Mouse (Mus musculus) cerebellum, adult 2 months (tissue): ENCODE data around the gene Ksr1.

ENCODE experiments used
- CTCF ChIP-seq: fragments of 200-500 bp; IDR thresholded peaks from 2 replicates; pipeline ENCODE4 v1.5.1; 2011; ENCODE audit warnings: low read depth, mild to moderate bottlenecking, control low read depth, low read length, moderate library complexity, borderline replicate concordance; ENCODE audit not compliant: insufficient read depth
- POLR2A ChIP-seq: fragments of 200-500 bp; IDR thresholded peaks from 2 replicates; pipeline ENCODE4 v1.6.1; 2011; ENCODE audit warnings: low read length, control low read depth, borderline replicate concordance; ENCODE audit not compliant: insufficient read depth

DNA sequence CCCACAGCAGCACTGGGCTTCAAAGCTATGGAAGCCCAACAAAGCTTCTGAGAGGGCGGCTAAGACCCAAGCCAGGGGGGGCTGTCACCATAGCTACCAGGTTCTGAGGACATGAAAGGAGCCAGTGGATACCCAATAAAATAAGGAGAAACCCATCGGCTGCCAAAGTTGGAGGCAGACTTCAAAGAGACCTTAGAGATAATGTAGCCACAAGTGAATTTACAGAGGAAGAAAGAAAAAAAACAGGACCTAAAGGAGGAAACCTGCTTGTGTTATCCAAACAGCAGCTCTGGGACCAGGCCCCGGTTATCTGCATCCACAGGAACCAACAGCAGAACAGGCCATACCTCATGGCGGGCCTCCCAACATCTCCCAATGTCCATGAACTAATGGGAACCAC is 88.4 kb downstream of the Ksr1 start:
- TF ChIP-seq POLR2A (no peak), CTCF (no peak)
